Mouse (Mus musculus) lung, adult 2 months (tissue): ENCODE results near the gene Dhx37.
"Not testable (repeated sequence)": the region's sequence is repeated elsewhere in the genome, so short reads cannot be mapped to it uniquely, and the experiment has no call there.

Experiments used
- CTCF ChIP-seq: fragments of 200-500 bp; IDR thresholded peaks from 2 replicates; pipeline ENCODE4 v1.5.1; 2011; ENCODE audit warnings: mild to moderate bottlenecking, low read length, control low read depth; ENCODE audit not compliant: insufficient read depth
- POLR2A ChIP-seq: fragments of 200-500 bp; IDR thresholded peaks from 2 replicates; pipeline ENCODE4 v1.6.1; 2011; ENCODE audit warnings: low read depth, mild to moderate bottlenecking, control low read depth, low read length, borderline replicate concordance; ENCODE audit errors: extremely low read depth

DNA sequence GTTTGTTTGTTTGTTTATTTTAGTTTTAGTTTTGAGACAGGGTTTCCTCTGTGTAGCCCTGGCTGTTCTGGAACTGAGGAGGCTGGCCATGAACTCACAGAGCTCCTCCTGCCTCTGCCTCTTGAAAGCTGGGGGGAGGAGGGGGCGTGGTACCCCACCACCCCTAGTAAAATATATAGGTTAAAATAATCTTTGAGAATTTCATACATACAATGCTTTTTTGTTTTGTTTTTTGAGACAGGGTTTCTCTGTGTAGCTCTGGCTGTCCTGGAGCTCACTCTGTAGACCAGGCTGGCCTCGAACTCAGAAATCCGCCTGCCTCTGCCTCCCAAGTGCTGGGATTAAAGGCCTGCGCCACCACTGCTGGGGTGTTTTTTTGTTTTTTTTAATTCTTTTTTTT, 41.7 kb downstream of the Dhx37 start:
- not testable (repeated sequence) for TF ChIP-seq CTCF, POLR2A
